Mouse (Mus musculus) liver, embryonic 14.5 days (tissue): ENCODE measurements at regions not wholly inside any gene's neighbourhood (a gene's known extent, or its start where the extent isn't known, plus 50 kb on each side); places are given as distances from the start of the nearest gene placed in this dataset.
A peak's percentile ranks its signal among the peaks of the same experiment; 100 is the strongest.

Experiments used
- ATAC-seq: fragments of 200-750 bp; cut with Nextera tagmentation; 2 replicates; pipeline ENCODE4 v1.8.0; 2017; ENCODE audit warnings: moderate number of reproducible peaks, mild to moderate bottlenecking, moderate library complexity; ENCODE audit not compliant: insufficient read depth
- DNase-seq, 3 experiments: peaks; one replicate each; pipeline ENCODE4 v3.0.0-alpha.2; 2012 to 2013; ENCODE audit warnings: low read depth in 3 of 3, low spot score in 3 of 3
- H3K27ac ChIP-seq: fragments of 300-500 bp; sonication (generic); 2 replicates; pipeline ENCODE4 v1.5.1; 2014; ENCODE audit warnings: moderate library complexity, mild to moderate bottlenecking, control low read depth, inconsistent platforms
- H3K27me3 ChIP-seq: fragments of 300-500 bp; sonication (generic); 2 replicates; pipeline ENCODE4 v1.6.1; 2014; ENCODE audit warnings: mild to moderate bottlenecking, low read length, moderate library complexity; ENCODE audit not compliant: control insufficient read depth, insufficient read depth
- H3K36me3 ChIP-seq: fragments of 300-500 bp; sonication (generic); replicated peaks from 2 replicates; pipeline ENCODE4 v1.6.1; 2014; ENCODE audit warnings: low read depth; ENCODE audit not compliant: control insufficient read depth, insufficient read depth
- H3K4me1 ChIP-seq, 2 experiments: fragments of 200-500 bp in 1 of 2; fragments of 300-500 bp in 1 of 2; sonication (generic) in 1 of 2; replicated peaks; 2 replicates each; pipeline ENCODE4 v1.6.1; 2012 to 2014; ENCODE audit warnings: antibody characterized with exemption in 1 of 2, inconsistent platforms in 1 of 2, low read length in 1 of 2; ENCODE audit not compliant: control insufficient read depth in 2 of 2, insufficient read depth in 2 of 2
- H3K4me2 ChIP-seq: fragments of 300-500 bp; sonication (generic); 2 replicates; pipeline ENCODE4 v1.6.1; 2014; ENCODE audit warnings: low read depth, mild to moderate bottlenecking, control low read depth, moderate library complexity
- H3K4me3 ChIP-seq, 2 experiments: fragments of 200-500 bp in 1 of 2; fragments of 300-500 bp in 1 of 2; sonication (generic) in 1 of 2; 2 replicates each; pipeline ENCODE4 v1.5.1; 2012 to 2014; ENCODE audit warnings: low read depth in 2 of 2, low read length in 2 of 2, mild to moderate bottlenecking in 2 of 2, control low read depth in 1 of 2, inconsistent platforms in 1 of 2, moderate library complexity in 1 of 2; ENCODE audit not compliant: insufficient read depth in 1 of 2
- H3K9ac ChIP-seq: fragments of 300-500 bp; sonication (generic); replicated peaks from 2 replicates; pipeline ENCODE4 v1.6.1; 2014; ENCODE audit warnings: mild to moderate bottlenecking, control low read depth, moderate library complexity
- H3K9me3 ChIP-seq: fragments of 300-500 bp; sonication (generic); 2 replicates; pipeline ENCODE4 v1.6.1; 2016; ENCODE audit warnings: low read length, mixed read lengths; ENCODE audit not compliant: control insufficient read depth
- CTCF ChIP-seq: IDR thresholded peaks from 2 replicates; pipeline ENCODE4 v1.5.1; 2016; ENCODE audit warnings: antibody characterized with exemption, low read depth, control low read depth
- EP300 ChIP-seq: IDR thresholded peaks from 2 replicates; pipeline ENCODE4 v1.6.1; 2016; ENCODE audit warnings: antibody characterized with exemption, low read depth
- WGBS: fragments of 180-500 bp; shearing (Covaris S2); extraction: QIAGEN DNeasy Blood & Tissue Kit; methylation state at CpG from one replicate; pipeline ENCODE4 v1.1.7; 2014; ENCODE audit not compliant: insufficient replicate concordance; 5-methylcytosine and 5-hydroxymethylcytosine counted together

DNA sequence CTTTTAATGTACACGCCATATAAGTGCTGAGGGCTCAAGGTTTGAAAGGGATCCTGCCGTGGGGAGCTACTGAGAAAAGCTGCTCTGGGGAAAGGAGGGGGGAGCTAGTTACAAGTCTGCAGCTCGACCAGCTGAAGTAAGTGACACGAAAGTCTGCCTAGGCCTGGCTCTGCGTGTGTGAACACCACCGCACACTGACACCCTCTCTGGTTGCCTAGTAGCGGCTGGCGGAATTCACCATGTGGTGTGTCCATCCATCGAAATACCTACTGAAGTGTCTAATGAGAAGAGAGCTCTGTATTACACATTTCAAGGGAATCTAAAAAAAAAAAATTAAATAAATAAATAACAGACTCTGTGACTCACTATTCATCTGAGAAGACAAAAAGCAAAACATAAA is 813.4 kb downstream of the Diaph3 start:
- H3K4me1 ChIP-seq: no peaks in the 10 kb centered on the region
- H3K36me3 ChIP-seq: no peaks in the 10 kb centered on the region
- no peak overlapping the region for H3K4me3 ChIP-seq
- H3K27ac ChIP-seq: no peak overlapping the region
- ATAC-seq (no peak), DNase-seq (no peak)
- no peaks in the 10 kb centered on the region for H3K9me3 ChIP-seq
- no peak overlapping the region for H3K4me2 ChIP-seq
- 61% methylated on average over 9 of the region's 9 CpGs for WGBS
- no peak overlapping the region for H3K9ac ChIP-seq
- no peaks in the 10 kb centered on the region for H3K27me3 ChIP-seq
- TF ChIP-seq EP300 (no peak), CTCF (no peak)

GRCm38 (mm10) chr14:86322365-86322764 is 818.7 kb downstream of the Diaph3 start:
- DNase-seq: no peak
- Histone ChIP-seq H3K9me3 (no peaks in the 10 kb centered on the region), H3K4me3 (no peak overlapping the region), H3K4me1 (no peaks in the 10 kb centered on the region), H3K27me3 (no peaks in the 10 kb centered on the region), H3K9ac (no peak overlapping the region), H3K36me3 (no peaks in the 10 kb centered on the region), H3K27ac (no peak overlapping the region), H3K4me2 (no peak overlapping the region)
- no peak for TF ChIP-seq EP300
- no peak for TF ChIP-seq CTCF
- 23% methylated on average over 7 of the region's 7 CpGs for WGBS
- ATAC-seq: no peak

DNA sequence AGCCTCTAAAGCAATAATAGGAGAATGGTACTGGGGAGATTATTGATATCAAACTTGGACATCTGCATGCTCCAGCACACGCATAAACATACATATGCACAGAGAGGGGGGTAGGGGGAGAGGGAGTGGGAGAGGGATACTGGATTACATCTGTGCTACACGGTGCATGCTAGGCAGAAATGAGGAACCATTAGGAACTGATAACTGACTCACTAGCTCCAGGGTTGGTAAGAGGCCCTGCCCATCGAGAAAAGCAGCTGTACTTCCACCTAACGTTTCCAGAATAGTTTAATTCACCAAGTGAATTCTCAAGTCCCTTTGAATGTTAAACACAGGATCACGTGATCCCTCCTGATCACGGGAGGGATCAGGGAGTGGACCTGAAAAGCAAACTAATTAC is 825.1 kb downstream of the Diaph3 start:
- H3K4me2 ChIP-seq: no peak overlapping the region
- ATAC-seq: no peak
- no peak overlapping the region for H3K27ac ChIP-seq
- no peak overlapping the region for H3K4me3 ChIP-seq
- H3K27me3 ChIP-seq: no peaks in the 10 kb centered on the region
- H3K9me3 ChIP-seq: no peaks in the 10 kb centered on the region
- H3K4me1 ChIP-seq: no peaks in the 10 kb centered on the region
- no peak overlapping the region for H3K9ac ChIP-seq
- no peak for DNase-seq
- TF ChIP-seq CTCF (no peak), EP300 (no peak)
- no peaks in the 10 kb centered on the region for H3K36me3 ChIP-seq
- WGBS: 45% methylated on average over 6 of the region's 6 CpGs

DNA sequence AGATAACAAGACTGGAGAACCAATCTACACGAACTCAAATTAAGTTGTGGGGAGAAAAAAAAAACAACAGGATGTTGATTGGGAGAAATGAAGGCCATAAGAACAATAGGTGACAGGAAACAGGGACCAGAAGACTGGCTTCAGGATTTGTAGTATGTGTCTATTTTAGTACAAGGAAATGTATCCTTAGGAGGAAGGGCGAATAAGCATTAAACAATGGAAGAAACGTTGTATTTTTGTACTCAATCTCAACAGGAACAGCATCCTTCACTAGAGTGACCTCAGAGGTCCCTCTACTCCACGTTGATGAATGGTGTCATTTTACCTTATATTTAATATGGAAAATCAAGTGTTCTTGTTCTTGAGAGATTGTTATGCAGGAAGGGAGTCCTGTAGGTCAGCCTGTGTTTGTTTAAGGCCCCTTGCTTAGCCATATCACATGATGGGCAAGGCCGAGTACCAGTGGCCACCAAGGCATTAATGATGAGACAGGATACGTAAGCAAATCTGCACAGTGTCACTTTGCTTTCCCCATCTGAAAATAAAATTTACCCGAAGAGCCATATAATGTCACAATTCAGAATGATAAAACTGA is 832.0 kb downstream of the Diaph3 start:
- no peak for ATAC-seq
- H3K4me3 ChIP-seq: no peak overlapping the region
- H3K27me3 ChIP-seq: no peaks in the 10 kb centered on the region
- TF ChIP-seq CTCF: no peak
- TF ChIP-seq EP300: no peak
- H3K9me3 ChIP-seq: no peaks in the 10 kb centered on the region
- H3K4me1 ChIP-seq: no peaks in the 10 kb centered on the region
- H3K9ac ChIP-seq: no peak overlapping the region
- no peak overlapping the region for H3K27ac ChIP-seq
- no peak for DNase-seq
- 31% methylated on average over 7 of the region's 7 CpGs for WGBS
- H3K4me2 ChIP-seq: no peak overlapping the region
- no peaks in the 10 kb centered on the region for H3K36me3 ChIP-seq

- WGBS: 20% methylated on average over 2 of the region's 2 CpGs
- H3K27me3 ChIP-seq: no peaks in the 10 kb centered on the region
- H3K4me2 ChIP-seq: no peak overlapping the region
- H3K4me3 ChIP-seq: no peak overlapping the region
- H3K9ac ChIP-seq: no peak overlapping the region
- H3K27ac ChIP-seq: no peak overlapping the region
- no peaks in the 10 kb centered on the region for H3K36me3 ChIP-seq
- peak; percentile 41 for TF ChIP-seq CTCF
- no peak for TF ChIP-seq EP300
- no peaks in the 10 kb centered on the region for H3K4me1 ChIP-seq
- DNase-seq (no peak), ATAC-seq (no peak)
- no peaks in the 10 kb centered on the region for H3K9me3 ChIP-seq
These were observed 833.2 kb downstream of the Diaph3 start for GRCm38 (mm10) chr14:86307806-86308205.
